Mouse (Mus musculus): ENCODE measurements around the gene Fut8. TPM values are rescaled to one million over a fixed set of nuclear protein-coding genes. Genes with fewer than 3 reads are reported as not detected.

Fut8 gene
- polyA plus RNA-seq, 1 experiment: 6.9 TPM

- TF ChIP-seq FLI1 (IDR thresholded peaks at IDR 0.05; ENCODE audit: low read length) (no peak), GATA1 (IDR thresholded peaks at IDR 0.05; ENCODE audit: borderline replicate concordance, low read length) (no peak)
- H3K36me3 ChIP-seq (replicated peaks; ENCODE audit: low read length): no peaks in the 10 kb centered on the region
- H3K9me3 ChIP-seq: no peaks in the 10 kb centered on the region
- H3K27me3 ChIP-seq (replicated peaks): no peaks in the 10 kb centered on the region
- H3K4me3 ChIP-seq (replicated peaks): no peak overlapping the region
- H3K4me1 ChIP-seq: peaks cover 35% of the 10 kb centered on the region
These were observed 58.2 kb downstream of the Fut8 start for GRCm38 (mm10) chr12:77296119-77296518.

- Histone ChIP-seq H3K27me3 (replicated peaks) (no peaks in the 10 kb centered on the region), H3K4me1 (peaks cover 35% of the 10 kb centered on the region), H3K36me3 (replicated peaks; ENCODE audit: low read length) (no peaks in the 10 kb centered on the region), H3K9me3 (no peaks in the 10 kb centered on the region), H3K4me3 (replicated peaks) (no peak overlapping the region)
- no peak for TF ChIP-seq GATA1 (IDR thresholded peaks at IDR 0.05; ENCODE audit: borderline replicate concordance, low read length)
- no peak for TF ChIP-seq FLI1 (IDR thresholded peaks at IDR 0.05; ENCODE audit: low read length)
These were observed 59.2 kb downstream of the Fut8 start for GRCm38 (mm10) chr12:77297114-77297513.

- Histone ChIP-seq H3K4me1 (peaks cover 36% of the 10 kb centered on the region), H3K27me3 (replicated peaks) (no peaks in the 10 kb centered on the region), H3K4me3 (replicated peaks) (no peak overlapping the region), H3K9me3 (no peaks in the 10 kb centered on the region), H3K36me3 (replicated peaks; ENCODE audit: low read length) (no peaks in the 10 kb centered on the region)
- no peak for TF ChIP-seq FLI1 (IDR thresholded peaks at IDR 0.05; ENCODE audit: low read length)
- TF ChIP-seq GATA1 (IDR thresholded peaks at IDR 0.05; ENCODE audit: borderline replicate concordance, low read length): no peak
These were observed 59.9 kb downstream of the Fut8 start for GRCm38 (mm10) chr12:77297858-77298257.

- Histone ChIP-seq H3K4me1 (peaks cover 61% of the 10 kb centered on the region), H3K4me3 (replicated peaks) (no peak overlapping the region), H3K9me3 (no peaks in the 10 kb centered on the region), H3K36me3 (replicated peaks; ENCODE audit: low read length) (peaks cover 6% of the 10 kb centered on the region), H3K27me3 (replicated peaks) (no peaks in the 10 kb centered on the region)
- no peak for TF ChIP-seq GATA1 (IDR thresholded peaks at IDR 0.05; ENCODE audit: borderline replicate concordance, low read length)
- no peak for TF ChIP-seq FLI1 (IDR thresholded peaks at IDR 0.05; ENCODE audit: low read length)
These were observed 64.1 kb downstream of the Fut8 start for GRCm38 (mm10) chr12:77302011-77302410.

GRCm38 (mm10) chr12:77303367-77303766, 65.4 kb downstream of the Fut8 start:
- H3K9me3 ChIP-seq: no peaks in the 10 kb centered on the region
- peaks cover 56% of the 10 kb centered on the region for H3K4me1 ChIP-seq
- no peaks in the 10 kb centered on the region for H3K27me3 ChIP-seq (replicated peaks)
- no peak overlapping the region for H3K4me3 ChIP-seq (replicated peaks)
- TF ChIP-seq FLI1 (IDR thresholded peaks at IDR 0.05; ENCODE audit: low read length): no peak
- TF ChIP-seq GATA1 (IDR thresholded peaks at IDR 0.05; ENCODE audit: borderline replicate concordance, low read length): no peak
- H3K36me3 ChIP-seq (replicated peaks; ENCODE audit: low read length): peaks cover 6% of the 10 kb centered on the region

- Histone ChIP-seq H3K36me3 (replicated peaks; ENCODE audit: low read length) (peaks cover 6% of the 10 kb centered on the region), H3K9me3 (no peaks in the 10 kb centered on the region), H3K27me3 (replicated peaks) (no peaks in the 10 kb centered on the region), H3K4me3 (replicated peaks) (peak overlapping the region; percentile 33), H3K4me1 (peaks cover 65% of the 10 kb centered on the region)
- TF ChIP-seq GATA1 (IDR thresholded peaks at IDR 0.05; ENCODE audit: borderline replicate concordance, low read length) (no peak), FLI1 (IDR thresholded peaks at IDR 0.05; ENCODE audit: low read length) (no peak)
These were observed 67.6 kb downstream of the Fut8 start for GRCm38 (mm10) chr12:77305502-77305901.

GRCm38 (mm10) chr12:77306759-77307314, 68.9 kb downstream of the Fut8 start:
- peaks cover 72% of the 10 kb centered on the region for H3K4me1 ChIP-seq
- peaks cover 11% of the 10 kb centered on the region for H3K36me3 ChIP-seq (replicated peaks; ENCODE audit: low read length)
- no peak overlapping the region for H3K4me3 ChIP-seq (replicated peaks)

GRCm38 (mm10) chr12:77309507-77309906, 71.6 kb downstream of the Fut8 start:
- TF ChIP-seq GATA1 (IDR thresholded peaks at IDR 0.05; ENCODE audit: borderline replicate concordance, low read length): no peak
- TF ChIP-seq FLI1 (IDR thresholded peaks at IDR 0.05; ENCODE audit: low read length): no peak
- H3K27me3 ChIP-seq (replicated peaks): no peaks in the 10 kb centered on the region
- peaks cover 8% of the 10 kb centered on the region for H3K36me3 ChIP-seq (replicated peaks; ENCODE audit: low read length)
- H3K4me1 ChIP-seq: peaks cover 56% of the 10 kb centered on the region
- H3K4me3 ChIP-seq (replicated peaks): no peak overlapping the region
- H3K9me3 ChIP-seq: no peaks in the 10 kb centered on the region

More at GRCm38 (mm10) chr12:77306759-77307314, 68.9 kb downstream of the Fut8 start:
- no peaks in the 10 kb centered on the region for H3K9me3 ChIP-seq
- no peaks in the 10 kb centered on the region for H3K27me3 ChIP-seq (replicated peaks)
- TF ChIP-seq FLI1 (IDR thresholded peaks at IDR 0.05; ENCODE audit: low read length) (no peak), GATA1 (IDR thresholded peaks at IDR 0.05; ENCODE audit: borderline replicate concordance, low read length) (no peak)

- H3K27me3 ChIP-seq (replicated peaks): no peaks in the 10 kb centered on the region
- peaks cover 8% of the 10 kb centered on the region for H3K36me3 ChIP-seq (replicated peaks; ENCODE audit: low read length)
- TF ChIP-seq FLI1 (IDR thresholded peaks at IDR 0.05; ENCODE audit: low read length) (no peak), GATA1 (IDR thresholded peaks at IDR 0.05; ENCODE audit: borderline replicate concordance, low read length) (no peak)
- H3K4me3 ChIP-seq (replicated peaks): no peak overlapping the region
- peaks cover 37% of the 10 kb centered on the region for H3K4me1 ChIP-seq
- no peaks in the 10 kb centered on the region for H3K9me3 ChIP-seq
These were observed 75.6 kb downstream of the Fut8 start for GRCm38 (mm10) chr12:77313502-77313901.

- Histone ChIP-seq H3K27me3 (replicated peaks) (no peaks in the 10 kb centered on the region), H3K9me3 (no peaks in the 10 kb centered on the region), H3K36me3 (replicated peaks; ENCODE audit: low read length) (peaks cover 11% of the 10 kb centered on the region), H3K4me3 (replicated peaks) (no peak overlapping the region), H3K4me1 (peaks cover 22% of the 10 kb centered on the region)
- TF ChIP-seq FLI1 (IDR thresholded peaks at IDR 0.05; ENCODE audit: low read length) (no peak), GATA1 (IDR thresholded peaks at IDR 0.05; ENCODE audit: borderline replicate concordance, low read length) (no peak)
These were observed 86.2 kb downstream of the Fut8 start for GRCm38 (mm10) chr12:77324142-77324541.
